Mouse (Mus musculus): Measurements from ENCODE around the gene Clnk. TPM values are rescaled to one million over a fixed set of nuclear protein-coding genes. Genes with fewer than 3 reads are reported as not detected.

Clnk gene
- polyA plus RNA-seq, 1 experiment from 2014 or later, result 0.29 TPM

GRCm38 (mm10) chr5:38698466-38698865, 178.1 kb downstream of the Clnk start:
- Histone ChIP-seq H3K9me3 (ENCODE audit: control insufficient read depth, low read depth, low read length) (no peaks in the 10 kb centered on the region), H3K4me1 (ENCODE audit: control insufficient read depth, insufficient read depth, low read length) (no peaks in the 10 kb centered on the region), H3K27ac (ENCODE audit: low read length) (no peak overlapping the region), H3K4me3 (ENCODE audit: low read depth, low read length) (no peak overlapping the region), H3K9ac (replicated peaks; ENCODE audit: low read depth, low read length) (no peak overlapping the region), H3K27me3 (ENCODE audit: control insufficient read depth, insufficient read depth, low read length) (no peaks in the 10 kb centered on the region), H3K36me3 (ENCODE audit: control insufficient read depth, insufficient read depth, low read length) (no peaks in the 10 kb centered on the region), H3K4me2 (replicated peaks; ENCODE audit: low read depth, low read length) (no peak overlapping the region)
- WGBS, result 69% methylated on average over 5 of the region's 5 CpGs
- 0 out of 2 replicates have a peak, but pooled peaks have one; percentile 33 for ATAC-seq (ENCODE audit: insufficient number of reproducible peaks, insufficient read depth, low FRiP score, low read depth)

GRCm38 (mm10) chr5:38698046-38698445, 178.6 kb downstream of the Clnk start:
- Histone ChIP-seq H3K27me3 (ENCODE audit: control insufficient read depth, insufficient read depth, low read length) (no peaks in the 10 kb centered on the region), H3K36me3 (ENCODE audit: control insufficient read depth, insufficient read depth, low read length) (no peaks in the 10 kb centered on the region), H3K4me2 (replicated peaks; ENCODE audit: low read depth, low read length) (no peak overlapping the region), H3K4me1 (ENCODE audit: control insufficient read depth, insufficient read depth, low read length) (no peaks in the 10 kb centered on the region), H3K9me3 (ENCODE audit: control insufficient read depth, low read depth, low read length) (no peaks in the 10 kb centered on the region), H3K4me3 (ENCODE audit: low read depth, low read length) (no peak overlapping the region), H3K9ac (replicated peaks; ENCODE audit: low read depth, low read length) (no peak overlapping the region), H3K27ac (ENCODE audit: low read length) (no peak overlapping the region)
- no peak for ATAC-seq (ENCODE audit: insufficient number of reproducible peaks, insufficient read depth, low FRiP score, low read depth)
- 64% methylated on average over 3 of the region's 3 CpGs for WGBS

- Histone ChIP-seq H3K4me3 (ENCODE audit: low read depth, low read length) (no peak overlapping the region), H3K9me3 (ENCODE audit: control insufficient read depth, low read depth, low read length) (no peaks in the 10 kb centered on the region), H3K4me2 (replicated peaks; ENCODE audit: low read depth, low read length) (no peak overlapping the region), H3K27ac (ENCODE audit: low read length) (no peak overlapping the region), H3K4me1 (ENCODE audit: control insufficient read depth, insufficient read depth, low read length) (no peaks in the 10 kb centered on the region), H3K36me3 (ENCODE audit: control insufficient read depth, insufficient read depth, low read length) (no peaks in the 10 kb centered on the region), H3K27me3 (ENCODE audit: control insufficient read depth, insufficient read depth, low read length) (no peaks in the 10 kb centered on the region), H3K9ac (replicated peaks; ENCODE audit: low read depth, low read length) (no peak overlapping the region)
- no peak for ATAC-seq (ENCODE audit: insufficient number of reproducible peaks, insufficient read depth, low FRiP score, low read depth)
- 75% methylated on average over 8 of the region's 8 CpGs for WGBS
These were observed 179.8 kb downstream of the Clnk start for GRCm38 (mm10) chr5:38696616-38697375.

- Histone ChIP-seq H3K27ac (ENCODE audit: low read length) (no peak overlapping the region), H3K4me1 (ENCODE audit: control insufficient read depth, insufficient read depth, low read length) (no peaks in the 10 kb centered on the region), H3K4me3 (ENCODE audit: low read depth, low read length) (no peak overlapping the region), H3K27me3 (ENCODE audit: control insufficient read depth, insufficient read depth, low read length) (no peaks in the 10 kb centered on the region), H3K4me2 (replicated peaks; ENCODE audit: low read depth, low read length) (no peak overlapping the region), H3K36me3 (ENCODE audit: control insufficient read depth, insufficient read depth, low read length) (no peaks in the 10 kb centered on the region), H3K9me3 (ENCODE audit: control insufficient read depth, low read depth, low read length) (no peaks in the 10 kb centered on the region), H3K9ac (replicated peaks; ENCODE audit: low read depth, low read length) (no peak overlapping the region)
- ATAC-seq (ENCODE audit: insufficient number of reproducible peaks, insufficient read depth, low FRiP score, low read depth), result no peak
- 76% methylated on average over 6 of the region's 6 CpGs for WGBS
These were observed 183.8 kb downstream of the Clnk start for GRCm38 (mm10) chr5:38692859-38693258.

- H3K4me1 ChIP-seq (ENCODE audit: control insufficient read depth, insufficient read depth, low read length), result no peaks in the 10 kb centered on the region
- no peak overlapping the region for H3K4me3 ChIP-seq (ENCODE audit: low read depth, low read length)
- H3K27ac ChIP-seq (ENCODE audit: low read length), result no peak overlapping the region
- no peaks in the 10 kb centered on the region for H3K27me3 ChIP-seq (ENCODE audit: control insufficient read depth, insufficient read depth, low read length)
- H3K4me2 ChIP-seq (replicated peaks; ENCODE audit: low read depth, low read length), result no peak overlapping the region
- no peak for ATAC-seq (ENCODE audit: insufficient number of reproducible peaks, insufficient read depth, low FRiP score, low read depth)
- H3K36me3 ChIP-seq (ENCODE audit: control insufficient read depth, insufficient read depth, low read length), result no peaks in the 10 kb centered on the region
- H3K9me3 ChIP-seq (ENCODE audit: control insufficient read depth, low read depth, low read length), result no peaks in the 10 kb centered on the region
- 81% methylated on average over 6 of the region's 6 CpGs for WGBS
- no peak overlapping the region for H3K9ac ChIP-seq (replicated peaks; ENCODE audit: low read depth, low read length)
These were observed 187.4 kb downstream of the Clnk start for GRCm38 (mm10) chr5:38689186-38689585.

GRCm38 (mm10) chr5:38687694-38688093, 188.9 kb downstream of the Clnk start:
- no peaks in the 10 kb centered on the region for H3K27me3 ChIP-seq (ENCODE audit: control insufficient read depth, insufficient read depth, low read length)
- 77% methylated on average over 1 of the region's 1 CpGs for WGBS
- H3K4me1 ChIP-seq (ENCODE audit: control insufficient read depth, insufficient read depth, low read length), result peaks cover 5% of the 10 kb centered on the region; the same call in 1 of the 2 replicates
- H3K36me3 ChIP-seq (ENCODE audit: control insufficient read depth, insufficient read depth, low read length), result no peaks in the 10 kb centered on the region; the same call in 1 of the 2 replicates
- ATAC-seq (ENCODE audit: insufficient number of reproducible peaks, insufficient read depth, low FRiP score, low read depth), result no peak
- H3K4me2 ChIP-seq (replicated peaks; ENCODE audit: low read depth, low read length), result no peak overlapping the region
- H3K9me3 ChIP-seq (ENCODE audit: control insufficient read depth, low read depth, low read length), result no peaks in the 10 kb centered on the region
- H3K27ac ChIP-seq (ENCODE audit: low read length), result no peak overlapping the region
- H3K4me3 ChIP-seq (ENCODE audit: low read depth, low read length), result no peak overlapping the region
- no peak overlapping the region for H3K9ac ChIP-seq (replicated peaks; ENCODE audit: low read depth, low read length)

GRCm38 (mm10) chr5:38684164-38684911, 192.3 kb downstream of the Clnk start, which contains the start of gene Zfp518b:
Gene Zfp518b, minus strand, starts transcription at chr5:38684826.
- peaks cover 5% of the 10 kb centered on the region; the same call in 1 of the 2 replicates for H3K4me1 ChIP-seq (ENCODE audit: control insufficient read depth, insufficient read depth, low read length)
- under 1% methylated on average over 82 of the region's 89 CpGs for WGBS
- H3K9ac ChIP-seq (replicated peaks; ENCODE audit: low read depth, low read length), result peak within 1 kb of the TSS; percentile 75
- ATAC-seq (ENCODE audit: insufficient number of reproducible peaks, insufficient read depth, low FRiP score, low read depth), result peak; percentile 89
- H3K9me3 ChIP-seq (ENCODE audit: control insufficient read depth, low read depth, low read length), result no peaks in the 10 kb centered on the region
- no peaks in the 10 kb centered on the region for H3K27me3 ChIP-seq (ENCODE audit: control insufficient read depth, insufficient read depth, low read length)
- peaks cover 24% of the 10 kb centered on the region for H3K36me3 ChIP-seq (ENCODE audit: control insufficient read depth, insufficient read depth, low read length)
- peak within 1 kb of the TSS; percentile 79 for H3K27ac ChIP-seq (ENCODE audit: low read length)
- peak within 1 kb of the TSS; percentile 70 for H3K4me3 ChIP-seq (ENCODE audit: low read depth, low read length)
- peak within 1 kb of the TSS; percentile 80 for H3K4me2 ChIP-seq (replicated peaks; ENCODE audit: low read depth, low read length)

GRCm38 (mm10) chr5:38658836-38659235, 217.8 kb downstream of the Clnk start:
- ATAC-seq (ENCODE audit: insufficient number of reproducible peaks, insufficient read depth, low FRiP score, low read depth), result no peak
- H3K27me3 ChIP-seq (ENCODE audit: control insufficient read depth, insufficient read depth, low read length), result no peaks in the 10 kb centered on the region
- H3K4me2 ChIP-seq (replicated peaks; ENCODE audit: low read depth, low read length), result no peak overlapping the region
- no peak overlapping the region for H3K9ac ChIP-seq (replicated peaks; ENCODE audit: low read depth, low read length)
- H3K4me3 ChIP-seq (ENCODE audit: low read depth, low read length), result no peak overlapping the region
- no peaks in the 10 kb centered on the region for H3K4me1 ChIP-seq (ENCODE audit: control insufficient read depth, insufficient read depth, low read length)
- no peak overlapping the region for H3K27ac ChIP-seq (ENCODE audit: low read length)
- no peaks in the 10 kb centered on the region for H3K36me3 ChIP-seq (ENCODE audit: control insufficient read depth, insufficient read depth, low read length)
- no peaks in the 10 kb centered on the region for H3K9me3 ChIP-seq (ENCODE audit: control insufficient read depth, low read depth, low read length)
- WGBS, result 79% methylated on average over 5 of the region's 5 CpGs

Data from stomach, embryonic 14.5 days (tissue).